Mouse (Mus musculus): ENCODE measurements around the gene Olfr910.

The Olfr910 gene

DNA sequence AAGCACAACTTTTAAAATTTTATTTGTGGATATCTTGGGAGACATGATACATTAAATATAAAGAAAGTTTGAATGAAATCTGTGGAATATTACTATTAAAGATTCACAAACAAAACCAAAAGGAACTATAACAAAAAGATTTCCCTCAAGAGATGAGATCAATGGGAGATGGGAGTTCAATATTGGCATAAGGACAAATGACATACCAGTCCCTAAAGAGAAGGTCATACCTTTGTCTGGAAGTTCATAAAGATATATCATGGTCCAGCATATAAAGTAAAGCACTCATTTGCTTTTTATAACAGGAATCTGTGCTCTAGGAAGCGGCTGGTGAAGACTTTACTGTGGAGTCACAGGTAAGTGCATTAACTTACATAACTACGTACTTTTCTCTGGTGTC, at the start of gene Olfr910:
Olfr910 (plus strand) TSS at position 301 of the 400 bp plus-strand sequence.
- no peak for DNase-seq

- DNase-seq: no peak
Measured at GRCm38 (mm10) chr9:38495501-38495900, 42.1 kb upstream of the Olfr910 start, which contains the start of gene Olfr907. Gene Olfr907 (plus strand): TSS chr9:38495801.

DNA sequence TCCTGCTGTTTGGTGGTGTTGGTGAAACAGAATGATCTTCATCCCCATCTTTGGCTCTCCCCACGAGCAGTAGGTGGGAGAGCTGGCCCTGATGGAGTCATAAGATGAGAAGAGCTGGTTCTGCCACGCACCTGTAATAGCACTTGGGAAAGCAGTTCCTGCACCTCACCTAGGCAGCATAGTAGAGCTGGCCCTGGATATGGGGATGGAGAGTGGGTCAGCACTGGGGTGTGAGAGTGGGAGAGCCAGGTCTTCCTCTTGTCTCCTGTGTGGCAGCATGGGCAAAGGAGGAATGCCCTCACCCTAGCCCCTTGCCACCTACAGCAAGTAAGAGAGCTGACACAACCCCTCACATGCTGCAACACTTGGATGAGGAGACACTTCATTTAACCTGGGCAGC, 25.3 kb upstream of the Olfr910 start:
- DNase-seq: no peak

- no peak for DNase-seq
Measured at GRCm38 (mm10) chr9:38521280-38521679, 16.4 kb upstream of the Olfr910 start, which contains the start of gene Olfr911-ps1. Gene Olfr911-ps1 (plus strand): TSS chr9:38521580.

- DNase-seq: no peak
Measured at GRCm38 (mm10) chr9:38579878-38580277, 42.2 kb downstream of the Olfr910 start, which contains the start of gene Olfr912. Gene Olfr912 (plus strand): TSS chr9:38580178.
